Mouse (Mus musculus) thymus, adult 18-20 months (tissue): ENCODE measurements around the gene Flt4.
"Not testable (repeated sequence)": the region's sequence is repeated elsewhere in the genome, so short reads cannot be mapped to it uniquely, and the experiment has no call there.

Source experiments
- DNase-seq, 2 experiments: peaks; one replicate each; pipeline ENCODE4 v3.0.0; 2022; ENCODE audit warnings: mixed read lengths in 2 of 2

The Flt4 gene

DNA sequence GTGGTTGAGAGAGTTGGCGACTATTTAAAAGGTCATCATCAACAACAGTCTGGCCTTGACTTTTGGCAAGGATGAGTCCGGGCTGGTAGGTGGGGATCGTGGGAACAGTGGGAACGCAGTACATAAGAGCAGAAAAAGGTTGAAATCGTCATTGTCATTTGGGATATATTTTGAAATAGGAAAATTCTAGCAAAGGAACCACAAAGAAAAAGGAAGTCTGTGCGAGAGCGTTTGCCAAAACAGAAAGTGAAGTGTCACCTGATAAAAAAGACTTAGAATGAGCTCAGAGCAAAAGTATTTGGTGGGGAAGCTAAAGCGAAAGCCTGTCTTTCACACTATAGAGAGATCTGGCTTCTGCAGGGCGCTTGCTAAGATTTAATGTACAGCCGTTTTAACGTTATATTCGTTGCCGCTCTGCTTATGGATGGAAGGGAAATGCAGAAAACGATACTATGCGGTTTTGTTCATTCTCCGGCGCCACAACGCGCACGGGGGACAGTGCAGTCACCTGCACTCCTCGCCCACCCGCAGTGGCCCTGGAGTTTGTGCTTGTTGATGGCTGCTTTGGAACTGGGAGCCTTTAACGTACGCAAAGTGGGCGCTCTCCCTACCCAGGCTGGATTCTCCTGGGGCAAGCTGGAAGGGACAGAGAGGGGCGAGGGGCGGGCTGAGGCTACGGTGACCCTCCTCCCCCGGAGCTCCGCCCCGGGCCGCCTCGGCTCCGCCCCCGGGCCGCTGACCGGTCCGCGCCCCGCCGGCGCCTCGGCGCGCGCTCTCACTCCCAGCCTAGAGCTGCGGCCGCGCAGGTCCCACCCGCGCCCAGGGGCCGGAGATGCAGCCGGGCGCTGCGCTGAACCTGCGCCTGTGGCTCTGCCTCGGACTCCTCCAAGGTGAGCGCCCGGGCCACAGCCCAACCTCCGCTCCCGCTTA lies at the start of gene Flt4:
TSS of gene Flt4 (plus strand) at position 326 of the 930 bp plus-strand sequence.
- not testable (repeated sequence) for DNase-seq

- not testable (repeated sequence) for DNase-seq
Measured at GRCm38 (mm10) chr11:49575054-49575453, 34.0 kb upstream of the Flt4 start.

DNA sequence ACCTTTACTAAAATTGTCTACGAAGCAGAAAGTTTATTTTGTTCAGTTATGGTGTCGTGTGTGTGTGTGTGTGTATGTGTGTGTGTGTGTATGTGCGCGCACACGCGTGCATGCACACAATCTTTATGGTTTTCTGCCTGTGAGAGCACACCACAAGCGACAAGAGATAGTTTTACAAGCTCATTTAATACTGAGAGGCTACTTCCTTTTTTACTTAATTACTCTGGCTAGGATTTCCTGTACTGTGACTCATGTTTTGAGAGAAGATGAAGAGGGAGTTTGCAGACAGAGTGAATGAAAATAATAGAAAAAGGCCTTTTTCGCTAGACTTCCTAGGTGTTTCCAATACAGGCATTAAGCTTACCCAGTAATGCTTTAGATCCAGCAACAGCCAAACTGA lies 28.6 kb upstream of the Flt4 start:
- not testable (repeated sequence) for DNase-seq

DNA sequence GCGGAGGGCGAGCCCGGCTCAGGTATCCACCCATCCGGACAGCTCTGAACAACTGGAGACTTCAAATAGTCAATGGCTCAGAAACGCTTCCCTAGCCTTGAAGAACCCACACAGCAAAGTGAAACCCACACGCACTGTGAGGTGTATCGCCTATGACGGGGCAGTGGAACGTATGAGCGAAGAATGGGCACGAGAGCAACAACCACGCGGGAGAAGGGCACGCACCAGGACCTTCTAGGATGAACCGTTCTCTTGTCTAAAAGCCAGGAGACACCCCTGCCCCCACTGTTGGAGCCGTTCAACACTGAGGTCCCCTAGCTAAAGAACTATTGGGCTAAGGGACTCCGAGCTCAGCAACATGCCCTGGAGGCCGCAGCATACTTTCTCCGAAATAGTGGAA lies 18.9 kb upstream of the Flt4 start:
- no peak for DNase-seq

DNA sequence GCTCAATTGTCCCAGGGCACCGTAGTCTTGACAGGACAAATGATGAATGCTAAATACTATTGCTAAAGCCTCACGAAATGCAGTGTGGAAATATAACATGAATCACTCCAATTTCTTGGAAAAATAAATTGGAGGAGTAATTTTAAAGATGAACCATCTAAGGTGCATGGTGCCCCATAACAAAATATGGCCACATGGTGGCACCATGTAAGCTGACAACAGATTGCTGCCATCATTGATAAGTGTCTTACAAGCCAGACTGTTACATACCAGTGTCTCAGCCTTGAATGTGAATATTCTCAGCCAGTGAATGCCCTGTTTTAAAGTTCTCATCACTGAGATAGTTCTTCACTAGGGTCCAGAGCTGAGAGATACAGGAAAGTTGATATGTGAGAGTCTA lies 11.9 kb upstream of the Flt4 start:
- not testable (repeated sequence) for DNase-seq

DNA sequence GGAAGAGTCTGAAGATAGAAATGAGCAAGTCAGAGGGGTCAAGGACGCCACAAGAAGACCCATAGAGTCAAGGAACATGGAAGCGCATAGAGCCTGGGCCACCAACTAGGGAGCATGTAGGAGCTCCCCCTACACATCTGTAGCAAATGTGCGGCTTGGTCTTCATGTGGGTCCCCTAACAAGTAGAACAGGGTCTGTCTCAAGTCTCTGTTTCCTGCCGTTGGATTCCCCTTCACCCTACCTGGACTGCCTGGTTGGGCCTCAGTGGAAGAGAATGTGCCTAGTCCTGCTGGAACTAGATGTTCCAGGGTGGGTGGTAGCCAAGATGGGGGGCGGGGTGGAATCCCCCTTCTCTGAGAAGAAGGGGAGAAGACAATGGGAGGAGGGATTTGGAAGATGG lies 757 bp upstream of the Flt4 start:
- DNase-seq = not testable (repeated sequence)

- DNase-seq = not testable (repeated sequence)
Measured at GRCm38 (mm10) chr11:49609868-49610824, 1.1 kb downstream of the Flt4 start.

DNA sequence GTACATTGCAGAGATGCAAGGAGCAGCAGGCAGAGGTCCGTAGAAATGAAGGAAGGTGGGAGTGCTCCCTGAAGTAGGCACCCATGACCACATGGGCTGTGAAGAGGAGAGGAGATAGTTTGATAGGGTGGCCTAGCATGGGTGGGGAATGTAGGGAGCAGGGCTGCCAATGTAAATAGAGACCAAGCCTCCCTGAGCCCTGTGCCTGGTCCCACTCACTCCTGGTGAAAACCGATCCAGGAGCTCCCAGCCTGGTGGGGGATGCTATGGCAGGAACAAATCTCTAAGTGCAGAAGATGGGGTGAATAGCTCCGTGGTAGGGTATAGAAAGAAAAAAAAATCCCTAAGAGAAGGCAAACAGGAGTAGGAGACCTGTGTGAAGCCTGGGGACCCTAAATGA lies 2.3 kb downstream of the Flt4 start:
- not testable (repeated sequence) for DNase-seq

- no peak for DNase-seq
Measured at GRCm38 (mm10) chr11:49612154-49612553, 3.1 kb downstream of the Flt4 start.

DNA sequence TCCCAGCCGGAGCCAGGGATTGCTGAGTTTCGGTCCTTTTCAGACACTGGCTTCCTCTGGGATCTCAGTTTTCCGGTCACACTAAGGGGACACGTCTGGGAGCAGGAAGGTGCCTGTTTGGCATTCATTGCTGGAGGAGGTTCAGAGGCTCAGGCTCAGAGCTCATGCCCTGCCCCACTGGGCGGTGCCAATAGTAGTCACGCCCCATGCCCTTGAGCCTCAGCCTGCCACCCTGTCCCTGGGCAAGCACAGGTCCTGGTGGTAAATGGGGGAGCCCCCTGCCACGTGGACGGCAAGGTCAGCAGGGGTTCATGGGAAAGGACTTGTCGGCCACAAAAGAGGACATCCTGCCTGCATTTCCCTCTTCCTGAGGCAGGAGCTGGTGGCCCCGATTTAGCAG lies 4.3 kb downstream of the Flt4 start:
- DNase-seq = no peak

GRCm38 (mm10) chr11:49615856-49616725 lies 7.0 kb downstream of the Flt4 start:
- DNase-seq = no peak

DNA sequence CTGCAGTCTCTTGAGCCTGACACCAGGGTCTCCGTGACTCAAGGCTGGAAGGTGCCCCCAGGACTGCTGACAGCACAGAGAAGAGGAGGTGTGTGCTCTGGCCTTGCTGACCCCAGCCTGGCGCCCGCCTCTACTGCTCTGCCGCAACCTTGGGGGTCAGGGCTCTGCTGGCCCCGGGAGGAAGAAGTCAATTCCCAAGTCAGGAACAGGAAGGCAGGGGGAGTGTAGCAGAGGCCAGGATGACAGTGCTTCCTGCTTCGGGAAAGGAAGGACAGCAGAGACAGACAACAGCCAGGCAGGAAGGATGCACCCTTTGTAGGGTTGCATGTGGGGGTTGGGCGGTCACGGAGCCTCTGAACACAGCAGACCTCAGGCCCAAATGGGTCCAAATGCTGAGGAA lies 9.4 kb downstream of the Flt4 start:
- DNase-seq = no peak

GRCm38 (mm10) chr11:49621953-49622352 lies 12.9 kb downstream of the Flt4 start:
- no peak for DNase-seq

- DNase-seq = no peak
Measured at GRCm38 (mm10) chr11:49624156-49624555, 15.1 kb downstream of the Flt4 start.

DNA sequence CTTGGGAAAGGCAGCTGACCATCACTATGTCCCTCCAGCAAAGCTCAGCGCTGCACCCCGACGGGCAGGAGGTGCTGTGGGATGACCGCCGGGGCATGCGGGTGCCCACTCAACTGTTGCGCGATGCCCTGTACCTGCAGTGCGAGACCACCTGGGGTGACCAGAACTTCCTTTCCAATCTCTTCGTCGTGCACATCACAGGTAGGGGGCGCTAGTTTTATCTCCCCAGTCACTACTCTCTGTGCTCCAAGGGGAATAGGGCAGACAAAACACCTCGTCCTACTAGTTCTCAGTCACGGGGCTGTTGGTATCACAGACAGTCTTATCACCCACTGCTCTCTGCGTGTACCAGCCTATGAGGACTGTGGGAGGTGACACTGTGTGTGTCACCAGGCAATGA lies 16.8 kb downstream of the Flt4 start:
- no peak for DNase-seq

- DNase-seq = no peak
Measured at GRCm38 (mm10) chr11:49626748-49627147, 17.7 kb downstream of the Flt4 start.

DNA sequence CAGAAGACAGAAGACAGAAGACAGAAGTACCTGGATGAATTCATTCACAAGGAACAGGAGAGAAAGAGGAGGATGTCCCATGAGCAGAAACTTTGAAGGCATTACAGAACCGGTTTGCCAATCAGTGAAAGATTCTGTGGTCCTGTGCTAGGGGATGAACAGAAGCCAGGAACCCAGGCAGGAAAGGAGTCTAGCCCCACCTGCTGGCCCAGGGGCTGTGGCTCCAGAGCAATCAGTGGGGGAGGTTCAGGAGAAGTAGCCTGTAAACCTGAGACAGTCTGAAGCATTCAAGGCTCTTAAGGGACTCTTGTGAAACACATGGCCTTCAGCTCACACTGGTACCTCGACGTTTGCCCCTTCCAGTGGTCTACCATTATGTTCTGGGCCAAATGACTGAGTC lies 22.1 kb downstream of the Flt4 start:
- DNase-seq = no peak

- no peak for DNase-seq
Measured at GRCm38 (mm10) chr11:49632256-49632655, 23.2 kb downstream of the Flt4 start.

- no peak for DNase-seq
Measured at GRCm38 (mm10) chr11:49634101-49634500, 25.0 kb downstream of the Flt4 start.

DNA sequence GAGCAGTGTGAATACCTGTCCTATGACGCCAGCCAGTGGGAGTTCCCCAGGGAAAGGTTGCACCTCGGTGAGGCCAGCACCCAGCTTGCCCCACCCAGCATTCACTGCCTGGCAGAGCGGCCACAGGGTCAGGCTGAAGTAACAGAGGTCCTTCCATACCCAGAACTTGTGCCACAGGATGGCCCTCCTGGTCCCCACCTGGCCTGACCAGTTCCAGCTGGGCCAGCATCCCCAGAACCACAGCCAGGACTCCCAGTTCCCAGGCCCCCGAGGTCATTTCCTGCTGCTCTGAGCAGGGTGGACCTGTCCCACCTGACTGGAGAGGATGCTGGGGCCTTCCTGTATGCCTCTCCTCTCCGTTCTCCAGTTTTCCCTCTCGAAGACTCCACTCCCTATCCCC lies 26.6 kb downstream of the Flt4 start:
- no peak for DNase-seq

GRCm38 (mm10) chr11:49636449-49636848 lies 27.4 kb downstream of the Flt4 start:
- DNase-seq = no peak

DNA sequence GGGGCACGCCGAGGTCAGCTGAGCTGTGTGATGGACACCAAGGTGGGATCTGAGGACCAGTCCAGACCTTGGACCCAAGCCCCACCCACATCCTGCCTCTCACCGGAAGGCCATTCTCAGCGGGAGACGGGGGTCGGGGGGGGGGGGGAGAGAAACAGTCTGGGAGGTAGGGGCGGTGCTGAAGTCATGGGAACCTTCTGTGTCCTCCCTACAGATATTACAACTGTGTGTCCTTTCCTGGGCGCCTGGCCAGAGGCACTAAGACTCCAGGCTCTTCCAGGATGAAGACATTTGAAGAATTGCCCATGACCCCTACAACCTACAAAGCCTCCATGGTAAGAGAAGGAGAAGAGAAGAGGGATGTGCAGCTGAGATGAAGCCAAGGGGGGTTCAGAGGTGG lies 36.6 kb downstream of the Flt4 start:
- DNase-seq = no peak
